Mouse (Mus musculus) lung, postnatal 0 days (tissue): ENCODE data around the gene Glycam1. TPM values are rescaled to one million over a fixed set of nuclear protein-coding genes. Genes with fewer than 3 reads are reported as not detected.
"Not testable (repeated sequence)": the region's sequence is repeated elsewhere in the genome, so short reads cannot be mapped to it uniquely, and the experiment has no call there.

ENCODE experiments used
- ATAC-seq: fragments of 200-750 bp; cut with Nextera tagmentation; 2 replicates; pipeline ENCODE4 v1.8.0; 2017; ENCODE audit warnings: moderate library complexity
- DNase-seq: peaks from one replicate; pipeline ENCODE4 v3.0.0-alpha.2; 2016; ENCODE audit warnings: low spot score
- H3K27ac ChIP-seq: fragments of 300-500 bp; sonication (generic); 2 replicates; pipeline ENCODE4 v1.5.1; 2014; ENCODE audit warnings: antibody characterized with exemption, mild to moderate bottlenecking, low read length, mixed read lengths
- H3K27me3 ChIP-seq: fragments of 300-500 bp; sonication (generic); replicated peaks from 2 replicates; pipeline ENCODE4 v1.6.1; 2014; ENCODE audit warnings: low read length, mixed read lengths; ENCODE audit not compliant: insufficient read depth
- H3K36me3 ChIP-seq: fragments of 300-500 bp; sonication (generic); 2 replicates; pipeline ENCODE4 v1.6.1; 2014; ENCODE audit warnings: low read length, mixed read lengths; ENCODE audit not compliant: insufficient read depth
- H3K4me1 ChIP-seq: fragments of 300-500 bp; sonication (generic); 2 replicates; pipeline ENCODE4 v1.6.1; 2014; ENCODE audit warnings: antibody characterized with exemption, low read depth, low read length, mixed read lengths; ENCODE audit not compliant: insufficient read depth
- H3K4me2 ChIP-seq: fragments of 300-500 bp; sonication (generic); replicated peaks from 2 replicates; pipeline ENCODE4 v1.6.1; 2014; ENCODE audit warnings: low read depth, mild to moderate bottlenecking, low read length, moderate library complexity, mixed read lengths
- H3K4me3 ChIP-seq: fragments of 300-500 bp; sonication (generic); 2 replicates; pipeline ENCODE4 v1.5.1; 2014; ENCODE audit warnings: low read depth, low read length
- H3K9ac ChIP-seq: fragments of 300-500 bp; sonication (generic); replicated peaks from 2 replicates; pipeline ENCODE4 v1.6.1; 2014; ENCODE audit warnings: low read depth, mild to moderate bottlenecking
- H3K9me3 ChIP-seq: fragments of 300-500 bp; sonication (generic); 2 replicates; pipeline ENCODE4 v1.6.1; 2016; ENCODE audit warnings: low read length, mixed read lengths
- CTCF ChIP-seq: IDR thresholded peaks from 2 replicates; pipeline ENCODE4 v1.5.1; 2016; ENCODE audit warnings: antibody characterized with exemption, mild to moderate bottlenecking
- EP300 ChIP-seq: IDR thresholded peaks from 2 replicates; pipeline ENCODE4 v1.6.1; 2016; ENCODE audit warnings: antibody characterized with exemption, mild to moderate bottlenecking, control low read depth
- WGBS: fragments of 180-500 bp; shearing (Covaris S2); extraction: QIAGEN DNeasy Blood & Tissue Kit; methylation state at CpG from one replicate; pipeline ENCODE4 v1.1.7; 2014; 5-methylcytosine and 5-hydroxymethylcytosine counted together
- polyA plus RNA-seq: library from polyadenylated mRNA; unstranded; fragments of >200 nt; fragmentation: Nextera tagmentation; extraction: Ambion mirVana; gene quantifications from 2 replicates; pipeline ENCODE4 v1.2.1, GENCODE M21; 2015

Gene Glycam1
- 17.9 TPM in 1 of 2 replicates, not detected in the other for polyA plus RNA-seq

DNA sequence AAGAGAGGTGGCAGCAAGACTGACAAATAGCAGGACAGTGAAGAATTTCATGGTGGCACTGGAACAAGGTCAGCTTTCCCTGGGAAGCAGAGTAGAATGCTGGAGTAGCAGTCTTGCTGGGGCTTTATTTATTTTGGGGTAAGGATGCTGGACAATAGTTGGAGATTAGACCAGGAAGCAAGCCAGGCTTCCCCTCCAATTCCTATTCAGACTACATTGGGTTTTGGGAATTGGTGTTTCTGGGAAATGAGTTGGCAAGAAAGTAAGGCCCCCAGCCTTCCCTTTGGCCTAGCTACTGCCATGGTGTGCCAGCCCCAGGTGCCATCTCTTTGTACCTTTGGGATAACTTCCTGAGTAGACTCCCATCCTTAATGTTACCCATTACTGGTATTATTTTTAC is at the start of gene Glycam1:
TSS of gene Glycam1 (minus strand) at position 101 of the 400 bp plus-strand sequence.
- no peaks in the 10 kb centered on the region for H3K9me3 ChIP-seq
- no peak for ATAC-seq
- no peak within 1 kb of the TSS for H3K4me3 ChIP-seq
- DNase-seq, result no peak
- TF ChIP-seq CTCF, result no peak
- no peaks in the 10 kb centered on the region for H3K27me3 ChIP-seq
- no peak within 1 kb of the TSS for H3K9ac ChIP-seq
- no peaks in the 10 kb centered on the region for H3K4me1 ChIP-seq
- no peaks in the 10 kb centered on the region for H3K36me3 ChIP-seq
- H3K4me2 ChIP-seq, result no peak within 1 kb of the TSS
- no peak within 1 kb of the TSS for H3K27ac ChIP-seq

DNA sequence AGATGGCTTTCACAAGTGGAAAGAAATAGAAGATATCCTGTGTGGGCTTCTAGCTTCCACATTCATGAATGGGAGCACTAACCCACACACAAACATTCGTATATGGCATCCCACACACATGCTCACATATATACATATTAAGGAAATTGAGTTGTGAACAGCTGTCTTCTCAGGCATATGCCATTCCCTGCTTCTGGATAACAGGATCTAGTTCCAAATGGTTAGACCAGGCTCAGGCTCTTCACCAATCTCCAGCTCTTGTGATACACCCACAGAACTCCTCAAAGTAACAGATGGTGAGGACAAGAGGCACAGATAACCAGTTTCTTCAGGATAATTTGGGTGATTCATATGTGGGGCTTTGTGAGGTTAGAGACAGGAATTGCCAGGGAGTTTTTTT is 39.6 kb upstream of the Glycam1 start:
- no peak overlapping the region for H3K9ac ChIP-seq
- WGBS, result 72% methylated on average over 1 of the region's 1 CpGs
- no peaks in the 10 kb centered on the region for H3K4me1 ChIP-seq
- no peaks in the 10 kb centered on the region for H3K27me3 ChIP-seq
- TF ChIP-seq EP300 (no peak), CTCF (no peak)
- no peak for ATAC-seq
- H3K27ac ChIP-seq, result no peak overlapping the region
- H3K9me3 ChIP-seq, result no peaks in the 10 kb centered on the region
- no peak overlapping the region for H3K4me2 ChIP-seq
- no peak overlapping the region for H3K4me3 ChIP-seq
- no peaks in the 10 kb centered on the region for H3K36me3 ChIP-seq
- DNase-seq, result no peak

DNA sequence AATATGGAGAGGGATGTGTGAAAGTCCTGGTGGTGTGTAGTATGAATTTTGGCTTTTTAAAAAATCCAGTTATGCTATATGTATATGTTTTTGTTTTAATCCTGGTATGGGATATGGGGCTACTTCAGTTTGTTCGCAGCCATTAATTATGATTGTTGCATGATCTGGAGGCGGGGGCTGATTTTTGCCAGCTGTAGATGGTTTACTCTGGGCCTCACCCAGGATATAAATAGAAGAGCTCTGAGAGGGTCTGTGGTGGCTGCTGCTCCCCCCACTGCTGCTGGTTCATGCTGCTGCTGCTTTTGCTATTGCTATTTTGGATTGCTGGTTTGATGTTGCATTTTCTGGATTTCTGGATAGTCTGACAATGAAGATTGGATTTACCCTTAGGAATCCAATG is 25.9 kb upstream of the Glycam1 start:
- TF ChIP-seq EP300, result no peak
- no peak for TF ChIP-seq CTCF
- Histone ChIP-seq H3K27me3 (no peaks in the 10 kb centered on the region), H3K4me3 (no peak overlapping the region), H3K9me3 (no peaks in the 10 kb centered on the region), H3K36me3 (no peaks in the 10 kb centered on the region), H3K27ac (no peak overlapping the region), H3K4me2 (no peak overlapping the region), H3K9ac (no peak overlapping the region), H3K4me1 (no peaks in the 10 kb centered on the region)
- peak; percentile 62 for ATAC-seq
- 40% methylated on average over 2 of the region's 2 CpGs for WGBS
- DNase-seq, result peak; percentile 36

DNA sequence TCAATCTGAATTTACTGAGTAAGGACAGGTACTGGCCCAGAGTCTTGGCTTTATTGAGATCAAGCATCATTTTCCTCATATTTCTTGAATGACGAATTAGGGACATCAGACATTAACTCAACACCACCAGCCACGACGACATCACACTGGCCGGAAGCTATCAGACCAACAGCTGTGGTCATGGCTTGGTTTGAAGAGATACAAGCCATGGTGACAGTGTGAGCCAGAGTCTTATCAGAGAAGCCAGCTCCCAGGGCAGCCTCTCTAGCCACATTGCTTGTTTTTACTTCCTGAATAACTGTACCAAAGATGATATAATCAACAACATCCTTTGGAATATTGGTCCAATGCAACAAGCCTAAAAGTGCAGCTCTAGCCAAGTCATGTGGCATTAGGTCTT is 22.9 kb upstream of the Glycam1 start:
- not testable (repeated sequence) for H3K36me3 ChIP-seq, H3K9ac ChIP-seq, H3K4me3 ChIP-seq, H3K9me3 ChIP-seq, H3K4me1 ChIP-seq, ATAC-seq, DNase-seq, H3K27me3 ChIP-seq, H3K4me2 ChIP-seq, H3K27ac ChIP-seq
- 70% methylated on average over 4 of the region's 4 CpGs for WGBS

DNA sequence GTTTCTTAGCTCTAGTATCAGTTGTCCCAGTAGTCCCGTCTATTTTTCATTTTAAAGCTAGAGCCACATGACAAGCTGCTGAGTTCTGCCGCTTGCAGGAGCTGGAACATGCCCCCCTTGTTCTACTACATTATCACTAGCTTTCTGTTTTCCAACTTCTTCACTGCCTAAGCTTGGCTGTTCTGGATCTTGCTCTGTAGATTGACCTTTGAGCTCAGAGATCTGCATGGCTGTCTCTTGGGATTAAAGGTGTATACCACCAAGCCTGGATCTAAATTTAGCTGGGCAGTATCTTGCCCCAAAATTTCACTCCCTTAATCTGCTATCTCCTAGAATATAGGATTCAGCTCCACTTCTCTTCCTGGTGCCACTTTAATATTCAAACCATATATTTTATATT is 21.0 kb upstream of the Glycam1 start:
- no peak overlapping the region for H3K27ac ChIP-seq
- no peak for TF ChIP-seq EP300
- TF ChIP-seq CTCF, result no peak
- no peak for DNase-seq
- no peaks in the 10 kb centered on the region for H3K4me1 ChIP-seq
- H3K27me3 ChIP-seq, result no peaks in the 10 kb centered on the region
- no peaks in the 10 kb centered on the region for H3K9me3 ChIP-seq
- no peak overlapping the region for H3K9ac ChIP-seq
- H3K4me3 ChIP-seq, result no peak overlapping the region
- no peak overlapping the region for H3K4me2 ChIP-seq
- WGBS, result 71% methylated on average over 2 of the region's 2 CpGs
- no peaks in the 10 kb centered on the region for H3K36me3 ChIP-seq
- ATAC-seq, result no peak

DNA sequence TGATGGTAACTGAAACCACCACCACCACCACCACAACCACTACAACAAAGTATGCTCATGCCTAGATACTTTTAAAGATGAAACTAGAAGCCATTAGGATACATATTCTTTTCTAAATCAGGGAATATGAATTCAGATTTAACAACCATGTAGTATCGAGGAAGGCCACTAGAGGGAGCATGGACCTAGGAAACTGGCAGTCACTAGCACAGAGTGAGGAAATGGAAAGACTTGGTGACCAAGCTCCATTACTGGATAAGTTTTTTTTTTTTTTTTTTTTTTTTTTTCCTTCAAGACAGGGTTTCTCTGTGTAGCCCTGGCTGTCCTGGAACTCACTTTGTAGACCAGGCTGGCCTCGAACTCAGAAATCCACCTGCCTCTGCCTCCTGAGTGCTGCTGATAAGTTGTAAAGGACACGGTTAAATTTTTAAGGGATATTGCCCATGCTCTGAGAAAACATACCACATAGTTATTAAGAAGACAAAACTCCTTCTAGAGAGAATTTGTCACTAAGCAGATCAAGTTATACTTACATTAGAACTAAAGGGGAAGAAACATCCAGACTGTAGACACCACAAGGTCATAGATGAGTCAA is 12.7 kb downstream of the Glycam1 start:
- DNase-seq, result peak; percentile 83
- H3K4me1 ChIP-seq, result no peaks in the 10 kb centered on the region
- 47% methylated on average over 3 of the region's 3 CpGs for WGBS
- H3K4me2 ChIP-seq, result no peak overlapping the region
- no peak overlapping the region for H3K4me3 ChIP-seq
- no peaks in the 10 kb centered on the region for H3K9me3 ChIP-seq
- no peaks in the 10 kb centered on the region for H3K27me3 ChIP-seq
- no peak overlapping the region for H3K27ac ChIP-seq
- no peak overlapping the region for H3K9ac ChIP-seq
- peak; percentile 43 for ATAC-seq
- TF ChIP-seq CTCF (peak; percentile 84), EP300 (no peak)
- H3K36me3 ChIP-seq, result no peaks in the 10 kb centered on the region

DNA sequence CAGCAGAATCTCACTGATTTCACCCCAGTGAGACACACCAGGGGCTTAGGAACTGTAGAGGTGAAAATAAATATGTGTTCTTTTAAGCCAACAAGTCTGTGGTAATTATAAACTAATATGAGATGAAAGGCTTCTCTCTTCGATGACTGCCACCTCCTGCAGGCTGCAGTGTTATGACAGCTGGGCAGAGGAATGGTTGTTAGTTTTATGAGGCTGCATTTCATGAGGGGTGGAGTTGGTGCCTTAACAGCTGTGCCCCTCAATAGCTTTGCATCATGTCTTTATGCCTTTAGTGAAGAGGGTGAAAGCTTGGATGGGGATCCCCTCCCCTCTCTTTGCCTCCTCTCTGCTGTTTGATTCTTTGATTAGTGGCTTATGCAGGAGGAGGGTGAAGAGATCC is 13.8 kb downstream of the Glycam1 start:
- TF ChIP-seq EP300, result no peak
- TF ChIP-seq CTCF, result no peak
- Histone ChIP-seq H3K4me3 (no peak overlapping the region), H3K27ac (no peak overlapping the region), H3K4me2 (no peak overlapping the region), H3K9ac (no peak overlapping the region), H3K9me3 (no peaks in the 10 kb centered on the region), H3K27me3 (no peaks in the 10 kb centered on the region), H3K36me3 (no peaks in the 10 kb centered on the region), H3K4me1 (no peaks in the 10 kb centered on the region)
- 19% methylated on average over 1 of the region's 1 CpGs for WGBS
- DNase-seq, result no peak
- ATAC-seq, result no peak
